Mouse (Mus musculus): ENCODE results near the gene Rgsl1. TPM values are rescaled to one million over a fixed set of nuclear protein-coding genes. Genes with fewer than 3 reads are reported as not detected.
A peak's percentile ranks its signal among the peaks of the same experiment; 100 is the strongest.

Gene Rgsl1
- polyA plus RNA-seq, 1 experiment from 2014 or later = 0.04 TPM

GRCm38 (mm10) chr1:153740145-153740544 lies 103.8 kb downstream of the Rgsl1 start, which contains the start of gene Rgs16:
TSS of gene Rgs16 (plus strand) at chr1:153740349.
- Histone ChIP-seq H3K4me3 (ENCODE audit: low read depth, low read length) (peak within 1 kb of the TSS; percentile 43), H3K27me3 (ENCODE audit: control insufficient read depth, insufficient read depth, low read depth, low read length) (peaks cover 36% of the 10 kb centered on the region), H3K9me3 (replicated peaks; ENCODE audit: control insufficient read depth, low read length) (no peaks in the 10 kb centered on the region), H3K9ac (ENCODE audit: low read depth, low read length) (peak within 1 kb of the TSS; percentile 49), H3K27ac (ENCODE audit: low read length) (no peak within 1 kb of the TSS), H3K4me2 (ENCODE audit: low read depth, low read length) (peak within 1 kb of the TSS; percentile 50), H3K36me3 (ENCODE audit: control insufficient read depth, insufficient read depth) (no peaks in the 10 kb centered on the region), H3K4me1 (ENCODE audit: control insufficient read depth, low read depth, low read length) (no peaks in the 10 kb centered on the region)
- ATAC-seq (ENCODE audit: low read depth) = peak; percentile 72
- under 1% methylated on average over 28 of the region's 28 CpGs for WGBS (ENCODE audit: insufficient replicate concordance)

DNA sequence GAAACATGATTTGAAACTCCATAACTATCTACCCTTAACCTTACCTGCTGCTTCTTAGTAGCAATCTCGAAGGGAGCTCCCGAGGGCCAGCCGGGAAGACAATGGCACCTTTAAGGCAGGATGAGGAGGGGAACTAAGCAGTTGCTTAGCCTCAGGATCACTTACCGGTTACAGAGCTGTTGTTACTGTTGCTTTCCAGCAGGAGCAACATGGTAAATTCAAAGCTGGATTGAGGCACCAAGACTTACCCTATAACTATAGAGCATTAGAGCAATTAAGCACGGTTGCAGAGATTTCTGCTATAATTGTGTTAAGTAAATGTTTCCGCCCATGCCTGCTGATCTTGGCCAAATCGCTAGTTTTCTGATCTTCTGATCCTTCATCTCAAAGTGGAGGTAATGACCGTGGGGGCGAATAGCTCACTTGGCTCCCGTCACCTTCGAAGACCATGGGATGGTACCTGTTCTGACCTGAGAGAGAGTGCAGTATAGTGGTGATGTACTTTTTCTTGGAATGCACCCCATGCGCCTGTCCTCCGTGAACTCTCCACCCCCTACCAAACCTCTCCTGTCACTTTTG lies 104.4 kb downstream of the Rgsl1 start:
- WGBS (ENCODE audit: insufficient replicate concordance) = 16% methylated on average over 13 of the region's 13 CpGs
- H3K4me1 ChIP-seq (ENCODE audit: control insufficient read depth, low read depth, low read length) = no peaks in the 10 kb centered on the region
- ATAC-seq (ENCODE audit: low read depth) = no peak
- H3K27ac ChIP-seq (ENCODE audit: low read length) = no peak overlapping the region
- no peaks in the 10 kb centered on the region for H3K9me3 ChIP-seq (replicated peaks; ENCODE audit: control insufficient read depth, low read length)
- no peaks in the 10 kb centered on the region for H3K36me3 ChIP-seq (ENCODE audit: control insufficient read depth, insufficient read depth)
- peak overlapping the region; percentile 43; the same call in 1 of the 2 replicates for H3K4me3 ChIP-seq (ENCODE audit: low read depth, low read length)
- H3K9ac ChIP-seq (ENCODE audit: low read depth, low read length) = no peak overlapping the region
- peak overlapping the region; percentile 50 for H3K4me2 ChIP-seq (ENCODE audit: low read depth, low read length)
- H3K27me3 ChIP-seq (ENCODE audit: control insufficient read depth, insufficient read depth, low read depth, low read length) = peaks cover 36% of the 10 kb centered on the region

DNA sequence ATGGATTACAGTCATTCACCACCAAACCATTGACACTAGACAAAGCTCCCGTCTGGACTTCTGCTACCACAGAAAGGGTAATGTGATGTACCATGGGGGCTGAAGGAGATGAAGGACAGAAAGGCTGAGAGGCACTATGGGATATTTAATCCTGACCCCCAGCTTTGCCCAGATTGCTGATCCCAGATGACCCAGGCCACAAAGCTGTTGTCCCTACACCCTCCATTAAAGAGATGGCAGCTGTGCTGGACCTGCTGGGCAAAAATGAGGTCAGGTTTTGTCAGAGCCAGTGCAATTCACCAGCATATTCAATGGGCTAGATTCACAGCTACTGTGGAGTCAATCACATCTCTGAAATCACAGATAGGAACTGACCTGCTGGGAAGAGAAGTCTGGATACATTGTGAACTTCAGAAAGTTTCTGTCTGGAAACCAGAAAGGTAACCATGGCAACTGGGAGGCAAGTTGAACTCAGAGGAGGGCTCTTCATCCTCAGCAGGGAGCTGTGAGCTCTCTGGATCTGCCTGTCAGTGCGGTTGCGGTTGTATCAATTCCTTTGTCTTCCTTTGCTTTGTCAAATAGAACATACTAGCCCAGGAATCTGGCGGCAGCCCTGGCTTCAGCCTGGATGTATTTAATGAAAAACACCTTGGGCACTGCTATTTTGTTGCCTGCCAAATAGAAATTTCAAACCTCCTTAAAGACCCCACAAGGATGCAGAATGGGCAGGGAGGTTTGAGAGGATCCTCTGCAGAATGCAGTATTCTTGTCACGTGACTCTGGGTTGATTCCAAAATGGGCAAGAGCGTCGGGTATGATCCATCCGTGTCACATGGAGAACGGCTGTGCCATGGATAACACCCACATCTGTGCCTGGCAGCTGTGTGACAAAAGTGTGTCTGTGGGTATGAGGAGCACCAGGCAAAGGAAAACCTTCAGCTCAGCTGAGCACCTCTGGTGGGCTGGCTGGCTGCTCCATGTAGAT lies 106.5 kb downstream of the Rgsl1 start:
- ATAC-seq (ENCODE audit: low read depth) = no peak
- H3K9ac ChIP-seq (ENCODE audit: low read depth, low read length) = no peak overlapping the region
- H3K4me1 ChIP-seq (ENCODE audit: control insufficient read depth, low read depth, low read length) = no peaks in the 10 kb centered on the region
- 50% methylated on average over 9 of the region's 9 CpGs for WGBS (ENCODE audit: insufficient replicate concordance)
- H3K36me3 ChIP-seq (ENCODE audit: control insufficient read depth, insufficient read depth) = no peaks in the 10 kb centered on the region
- H3K27me3 ChIP-seq (ENCODE audit: control insufficient read depth, insufficient read depth, low read depth, low read length) = peaks cover 36% of the 10 kb centered on the region
- H3K27ac ChIP-seq (ENCODE audit: low read length) = no peak overlapping the region
- H3K9me3 ChIP-seq (replicated peaks; ENCODE audit: control insufficient read depth, low read length) = no peaks in the 10 kb centered on the region
- no peak overlapping the region for H3K4me2 ChIP-seq (ENCODE audit: low read depth, low read length)
- H3K4me3 ChIP-seq (ENCODE audit: low read depth, low read length) = no peak overlapping the region

DNA sequence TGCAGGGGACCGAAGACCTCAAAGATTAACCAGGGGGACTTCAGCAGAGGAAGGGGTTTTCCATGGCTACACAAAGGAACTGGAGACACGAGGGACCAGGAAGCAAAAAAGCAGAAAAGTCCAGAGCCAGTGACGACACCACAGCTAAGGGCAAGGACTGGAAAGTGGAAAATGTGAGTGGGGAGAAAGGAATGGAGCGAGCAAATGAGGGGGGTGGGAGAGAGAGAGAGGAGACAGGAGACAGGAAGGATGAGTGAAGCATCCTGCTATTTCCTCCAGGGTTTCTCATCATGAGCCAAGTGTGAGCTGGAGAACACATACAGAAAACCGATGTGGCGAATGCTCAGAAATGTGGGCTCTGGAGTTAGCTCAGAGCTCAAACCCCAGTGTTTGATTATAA lies 107.8 kb downstream of the Rgsl1 start:
- no peak overlapping the region for H3K9ac ChIP-seq (ENCODE audit: low read depth, low read length)
- no peak for ATAC-seq (ENCODE audit: low read depth)
- WGBS (ENCODE audit: insufficient replicate concordance) = 46% methylated on average over 6 of the region's 6 CpGs
- no peaks in the 10 kb centered on the region for H3K36me3 ChIP-seq (ENCODE audit: control insufficient read depth, insufficient read depth)
- no peaks in the 10 kb centered on the region for H3K9me3 ChIP-seq (replicated peaks; ENCODE audit: control insufficient read depth, low read length)
- no peak overlapping the region for H3K4me2 ChIP-seq (ENCODE audit: low read depth, low read length)
- no peaks in the 10 kb centered on the region for H3K4me1 ChIP-seq (ENCODE audit: control insufficient read depth, low read depth, low read length)
- no peak overlapping the region for H3K4me3 ChIP-seq (ENCODE audit: low read depth, low read length)
- H3K27ac ChIP-seq (ENCODE audit: low read length) = no peak overlapping the region
- peaks cover 27% of the 10 kb centered on the region for H3K27me3 ChIP-seq (ENCODE audit: control insufficient read depth, insufficient read depth, low read depth, low read length)

DNA sequence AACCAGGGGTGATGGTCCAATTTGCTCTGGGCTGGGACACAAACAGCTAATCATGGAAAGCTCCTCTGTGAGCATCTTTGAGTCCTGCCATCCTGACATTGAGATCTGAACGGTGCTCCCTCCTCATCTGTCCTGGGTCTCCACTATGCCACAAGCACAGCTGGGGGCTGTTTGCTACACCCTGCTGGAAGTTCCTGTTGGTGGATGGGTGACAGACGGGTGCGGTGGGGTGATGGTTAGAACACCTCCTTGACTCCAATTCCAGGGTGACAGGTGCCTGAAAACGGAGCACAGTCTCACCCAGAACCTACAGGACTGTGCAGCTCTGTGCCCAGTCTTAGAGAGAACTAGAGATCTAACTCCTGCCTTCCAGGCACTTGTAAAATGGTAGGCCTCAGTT lies 109.1 kb downstream of the Rgsl1 start:
- peaks cover 15% of the 10 kb centered on the region for H3K27me3 ChIP-seq (ENCODE audit: control insufficient read depth, insufficient read depth, low read depth, low read length)
- H3K27ac ChIP-seq (ENCODE audit: low read length) = no peak overlapping the region
- H3K4me1 ChIP-seq (ENCODE audit: control insufficient read depth, low read depth, low read length) = no peaks in the 10 kb centered on the region
- H3K4me2 ChIP-seq (ENCODE audit: low read depth, low read length) = no peak overlapping the region
- 57% methylated on average over 4 of the region's 4 CpGs for WGBS (ENCODE audit: insufficient replicate concordance)
- H3K9ac ChIP-seq (ENCODE audit: low read depth, low read length) = no peak overlapping the region
- ATAC-seq (ENCODE audit: low read depth) = no peak
- no peaks in the 10 kb centered on the region for H3K36me3 ChIP-seq (ENCODE audit: control insufficient read depth, insufficient read depth)
- H3K9me3 ChIP-seq (replicated peaks; ENCODE audit: control insufficient read depth, low read length) = no peaks in the 10 kb centered on the region
- no peak overlapping the region for H3K4me3 ChIP-seq (ENCODE audit: low read depth, low read length)

DNA sequence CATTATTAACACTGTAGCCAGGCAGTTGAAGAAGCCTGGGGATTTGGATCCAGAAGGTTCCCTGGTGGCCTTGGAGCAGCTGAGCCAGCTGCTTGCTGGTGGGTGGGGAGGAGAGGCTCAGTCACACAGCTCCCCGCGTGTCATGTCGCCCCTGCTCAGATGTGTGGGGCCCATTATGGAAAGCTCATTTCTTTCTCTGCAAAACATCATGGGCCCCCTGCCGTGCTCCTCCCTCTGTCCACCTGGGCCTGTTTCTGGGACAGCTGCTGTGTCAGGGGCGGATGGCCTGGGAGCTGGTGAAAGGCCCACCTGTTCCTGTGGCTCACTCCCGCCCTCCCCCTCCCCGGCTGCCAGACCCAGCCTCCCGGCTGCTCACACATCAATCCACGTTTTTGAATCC lies 110.8 kb downstream of the Rgsl1 start:
- H3K4me2 ChIP-seq (ENCODE audit: low read depth, low read length) = no peak overlapping the region
- H3K4me3 ChIP-seq (ENCODE audit: low read depth, low read length) = no peak overlapping the region
- no peak overlapping the region for H3K27ac ChIP-seq (ENCODE audit: low read length)
- no peaks in the 10 kb centered on the region for H3K36me3 ChIP-seq (ENCODE audit: control insufficient read depth, insufficient read depth)
- no peak for ATAC-seq (ENCODE audit: low read depth)
- no peaks in the 10 kb centered on the region for H3K4me1 ChIP-seq (ENCODE audit: control insufficient read depth, low read depth, low read length)
- H3K9me3 ChIP-seq (replicated peaks; ENCODE audit: control insufficient read depth, low read length) = no peaks in the 10 kb centered on the region
- no peak overlapping the region for H3K9ac ChIP-seq (ENCODE audit: low read depth, low read length)
- WGBS (ENCODE audit: insufficient replicate concordance) = 62% methylated on average over 9 of the region's 9 CpGs
- no peaks in the 10 kb centered on the region for H3K27me3 ChIP-seq (ENCODE audit: control insufficient read depth, insufficient read depth, low read depth, low read length)

DNA sequence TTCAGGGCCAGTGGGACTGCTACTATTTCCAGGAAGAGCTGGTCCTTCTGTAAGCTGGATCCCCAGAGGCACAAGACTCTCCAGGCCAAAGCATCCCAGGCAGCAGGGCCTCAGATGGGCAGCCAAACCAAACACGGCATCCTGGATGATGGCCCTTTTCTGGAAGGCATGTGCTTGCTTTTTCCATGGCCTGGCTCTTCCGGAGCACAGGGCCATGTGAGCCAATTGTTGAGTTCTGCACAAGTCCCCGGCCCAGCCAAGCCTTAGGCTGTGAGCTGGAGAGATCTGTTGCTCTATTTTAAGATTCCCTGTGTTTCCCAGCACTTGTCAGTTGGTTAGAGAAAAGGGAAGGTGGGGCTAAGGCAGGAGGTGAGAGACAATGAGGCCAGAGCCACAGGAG lies 113.3 kb downstream of the Rgsl1 start:
- WGBS (ENCODE audit: insufficient replicate concordance) = 41% methylated on average over 3 of the region's 3 CpGs
- Histone ChIP-seq H3K27me3 (ENCODE audit: control insufficient read depth, insufficient read depth, low read depth, low read length) (no peaks in the 10 kb centered on the region), H3K27ac (ENCODE audit: low read length) (no peak overlapping the region), H3K4me2 (ENCODE audit: low read depth, low read length) (no peak overlapping the region), H3K36me3 (ENCODE audit: control insufficient read depth, insufficient read depth) (no peaks in the 10 kb centered on the region), H3K9me3 (replicated peaks; ENCODE audit: control insufficient read depth, low read length) (no peaks in the 10 kb centered on the region), H3K9ac (ENCODE audit: low read depth, low read length) (no peak overlapping the region), H3K4me3 (ENCODE audit: low read depth, low read length) (no peak overlapping the region), H3K4me1 (ENCODE audit: control insufficient read depth, low read depth, low read length) (no peaks in the 10 kb centered on the region)
- no peak for ATAC-seq (ENCODE audit: low read depth)

GRCm38 (mm10) chr1:153729806-153730205 lies 114.1 kb downstream of the Rgsl1 start:
- H3K36me3 ChIP-seq (ENCODE audit: control insufficient read depth, insufficient read depth) = no peaks in the 10 kb centered on the region
- no peaks in the 10 kb centered on the region for H3K27me3 ChIP-seq (ENCODE audit: control insufficient read depth, insufficient read depth, low read depth, low read length)
- no peaks in the 10 kb centered on the region for H3K9me3 ChIP-seq (replicated peaks; ENCODE audit: control insufficient read depth, low read length)
- H3K4me1 ChIP-seq (ENCODE audit: control insufficient read depth, low read depth, low read length) = no peaks in the 10 kb centered on the region
- 25% methylated on average over 2 of the region's 2 CpGs for WGBS (ENCODE audit: insufficient replicate concordance)
- no peak overlapping the region for H3K27ac ChIP-seq (ENCODE audit: low read length)
- H3K4me3 ChIP-seq (ENCODE audit: low read depth, low read length) = no peak overlapping the region
- no peak overlapping the region for H3K9ac ChIP-seq (ENCODE audit: low read depth, low read length)
- ATAC-seq (ENCODE audit: low read depth) = no peak
- H3K4me2 ChIP-seq (ENCODE audit: low read depth, low read length) = no peak overlapping the region

Data from liver, embryonic 16.5 days (tissue).